Mouse (Mus musculus) erythroblast, embryonic 14.5 days (primary cell): ENCODE data around the gene Tln1.

ENCODE experiments used
- GATA1 ChIP-seq: IDR thresholded peaks from 2 replicates; pipeline ENCODE4 v1.6.1; 2012; ENCODE audit warnings: low read length, inconsistent platforms, mixed read lengths
- TAL1 ChIP-seq: IDR thresholded peaks from 3 replicates; pipeline ENCODE4 v1.6.1; 2012; ENCODE audit warnings: low read length, inconsistent platforms, mixed read lengths

- TF ChIP-seq TAL1 = no peak
- no peak for TF ChIP-seq GATA1
Measured at GRCm38 (mm10) chr4:43511675-43512454, 50.6 kb downstream of the Tln1 start.
